Mouse (Mus musculus) heart, adult 2 months (tissue): Measurements from ENCODE around the gene Rpl31. TPM values are rescaled to one million over a fixed set of nuclear protein-coding genes. Genes with fewer than 3 reads are reported as not detected.
A peak's percentile ranks its signal among the peaks of the same experiment; 100 is the strongest.

Source experiments
- DNase-seq, 2 experiments: peaks; one replicate each; pipeline ENCODE4 v3.0.0; 2021
- H3K27ac ChIP-seq: fragments of 200-600 bp; 2 replicates; pipeline ENCODE4 v1.8.1; 2022
- H3K27me3 ChIP-seq: fragments of 200-500 bp; 2 replicates; pipeline ENCODE4 v1.6.1; 2012; ENCODE audit warnings: mild to moderate bottlenecking, low read length, inconsistent platforms, mixed read lengths; ENCODE audit not compliant: control insufficient read depth, insufficient read depth
- H3K36me3 ChIP-seq: fragments of 200-500 bp; 2 replicates; pipeline ENCODE4 v1.6.1; 2012; ENCODE audit warnings: low read length, inconsistent platforms; ENCODE audit not compliant: control insufficient read depth, insufficient read depth
- H3K4me1 ChIP-seq: fragments of 200-500 bp; 2 replicates; pipeline ENCODE4 v1.6.1; 2011; ENCODE audit warnings: low read length; ENCODE audit not compliant: control insufficient read depth, insufficient read depth
- H3K4me3 ChIP-seq: fragments of 200-600 bp; 2 replicates; pipeline ENCODE4 v1.8.1; 2022
- H3K79me2 ChIP-seq: fragments of 200-500 bp; replicated peaks from 2 replicates; pipeline ENCODE4 v1.6.1; 2012; ENCODE audit warnings: mild to moderate bottlenecking, inconsistent platforms, low read length, moderate library complexity, mixed read lengths; ENCODE audit not compliant: control insufficient read depth, insufficient read depth
- H3K9ac ChIP-seq: fragments of 200-500 bp; 2 replicates; pipeline ENCODE4 v1.6.1; 2012; ENCODE audit warnings: low read depth, mild to moderate bottlenecking, control low read depth, inconsistent platforms, low read length, mixed read lengths
- CTCF ChIP-seq: fragments of 200-600 bp; IDR thresholded peaks from 2 replicates; pipeline ENCODE4 v1.8.1; 2022; ENCODE audit warnings: antibody characterized with exemption, mild to moderate bottlenecking, moderate library complexity
- EP300 ChIP-seq: fragments of 200-500 bp; IDR thresholded peaks from 2 replicates; pipeline ENCODE4 v1.6.1; 2011; ENCODE audit warnings: low read depth, low read length, control low read depth; ENCODE audit not compliant: insufficient read depth
- POLR2A ChIP-seq: fragments of 200-500 bp; IDR thresholded peaks from 2 replicates; pipeline ENCODE4 v1.6.1; 2011; ENCODE audit warnings: mild to moderate bottlenecking, low read depth, low read length, control low read depth; ENCODE audit not compliant: insufficient read depth
- WGBS: fragments of 180-500 bp; shearing (Covaris S2); methylation state at CpG from one replicate; pipeline ENCODE4 v1.1.7; 2018; 5-methylcytosine and 5-hydroxymethylcytosine counted together
- intact Hi-C: fragments of 180-260 bp; cut with DNase I; formaldehyde crosslinking; loops from one replicate; pipeline ENCODE4 v1.15.1; 2025
- polyA plus RNA-seq: library from polyadenylated mRNA; depleted of rRNA; stranded (reverse); fragments of >200 nt; gene quantifications from 2 replicates; pipeline ENCODE4 v1.2.3, GENCODE M21; 2012; rRNA removed
- total RNA-seq, 2 experiments: library from RNA; stranded (reverse); gene quantifications; 2 replicates each; pipeline ENCODE4 v1.2.3; 2021

Gene Rpl31
- total and polyA plus RNA-seq, 3 experiments = 153 to 615 (median 513) TPM

DNA sequence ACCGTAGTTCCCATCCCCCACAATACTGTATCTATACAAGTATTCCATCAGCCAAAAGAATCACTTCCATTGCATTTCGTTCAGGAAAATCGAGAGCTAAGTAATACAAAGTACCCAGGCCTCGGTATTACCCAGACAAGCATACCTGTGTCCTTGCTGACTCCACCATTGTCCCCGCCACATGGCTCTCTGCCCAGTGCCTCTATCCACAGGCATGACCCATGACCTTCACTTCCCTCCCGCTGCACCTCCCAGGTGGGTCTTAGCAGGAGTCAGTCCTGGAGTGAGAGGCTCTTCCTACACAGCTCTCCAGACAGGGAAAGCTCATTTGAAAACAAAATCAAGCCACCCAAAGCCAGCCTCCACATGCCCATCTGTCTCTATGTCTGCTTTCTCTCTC lies 40.5 kb downstream of the Rpl31 start:
- Histone ChIP-seq H3K79me2 (no peaks in the 10 kb centered on the region), H3K27me3 (no peaks in the 10 kb centered on the region), H3K36me3 (no peaks in the 10 kb centered on the region), H3K9ac (no peak overlapping the region), H3K4me1 (peaks cover 2% of the 10 kb centered on the region; the same call in 1 of the 2 replicates), H3K27ac (no peak overlapping the region), H3K4me3 (no peak overlapping the region)
- TF ChIP-seq EP300 (no peak), CTCF (no peak), POLR2A (no peak)
- 89% methylated on average over 6 of the region's 6 CpGs for WGBS
- DNase-seq = no peak
- intact Hi-C loops = no loop called here

DNA sequence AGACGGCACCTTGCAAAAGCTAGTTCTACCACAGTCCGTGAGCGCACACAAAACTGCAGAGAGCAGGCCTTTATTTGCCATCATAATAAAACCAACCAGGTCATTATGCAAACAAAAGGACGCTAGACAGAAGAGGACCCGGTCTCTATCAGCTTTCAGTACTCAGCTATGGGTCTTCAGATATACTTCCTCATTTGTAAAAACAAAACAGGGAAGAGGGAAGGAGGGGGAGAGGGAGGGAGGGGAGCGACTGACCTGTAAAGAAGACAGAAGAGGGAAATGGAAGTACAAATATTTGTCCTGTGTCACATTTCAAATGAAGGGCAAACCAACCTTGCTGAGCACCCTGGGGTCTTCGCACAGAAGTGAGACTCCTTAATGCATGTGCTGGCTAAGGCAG lies 41.0 kb downstream of the Rpl31 start:
- intact Hi-C loops = no loop called here
- no peak overlapping the region for H3K27ac ChIP-seq
- no peak for TF ChIP-seq EP300
- TF ChIP-seq POLR2A = no peak
- TF ChIP-seq CTCF = no peak

DNA sequence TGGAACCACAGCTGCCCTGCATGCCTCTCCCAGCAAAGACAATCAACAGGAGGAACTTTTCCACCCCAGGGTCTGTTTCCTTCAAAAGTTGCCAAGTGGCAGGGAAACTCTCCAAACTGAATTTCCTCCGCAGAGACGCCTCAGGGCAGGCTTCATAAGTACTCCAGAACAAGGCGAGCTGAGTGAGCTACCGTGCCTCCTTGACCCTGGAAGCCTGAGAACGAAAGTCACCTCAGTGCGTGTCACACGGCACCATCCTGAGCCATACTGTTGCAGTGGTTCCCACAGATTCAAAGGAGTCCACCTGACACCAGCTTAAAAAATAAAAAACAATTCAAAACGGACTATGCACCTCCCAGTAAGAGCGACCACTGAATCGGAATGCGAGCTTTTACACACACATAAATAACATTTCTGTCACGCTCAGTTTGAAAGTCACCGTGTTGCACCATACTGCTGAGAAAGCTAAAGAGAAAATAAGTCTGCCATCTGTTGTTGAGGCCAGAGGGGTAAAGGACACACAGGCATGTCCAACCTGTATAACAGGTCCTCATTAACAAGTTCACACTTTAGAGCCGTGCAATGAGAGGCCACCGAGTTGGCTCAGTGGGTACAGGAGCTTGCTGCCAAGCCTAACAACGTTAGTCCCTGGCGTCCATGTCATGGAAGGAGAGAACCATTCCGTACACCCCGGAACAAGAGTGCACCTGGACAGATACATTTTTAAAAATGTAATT lies 42.6 kb downstream of the Rpl31 start:
- no peak overlapping the region; the same call in 1 of the 2 replicates for H3K27ac ChIP-seq
- no peaks in the 10 kb centered on the region for H3K27me3 ChIP-seq
- no peaks in the 10 kb centered on the region for H3K36me3 ChIP-seq
- TF ChIP-seq EP300 = no peak
- TF ChIP-seq CTCF = no peak
- no peak for TF ChIP-seq POLR2A
- no peaks in the 10 kb centered on the region for H3K79me2 ChIP-seq
- no peak overlapping the region for H3K4me3 ChIP-seq
- peak in 1 of 2 experiments; percentile 21 for DNase-seq
- H3K4me1 ChIP-seq = peaks cover 2% of the 10 kb centered on the region; the same call in 1 of the 2 replicates
- intact Hi-C loops = no loop called here
- no peak overlapping the region for H3K9ac ChIP-seq
- WGBS = 78% methylated on average over 19 of the region's 19 CpGs

More for the DNA sequence above, 41.0 kb downstream of the Rpl31 start:
- peaks cover 2% of the 10 kb centered on the region; the same call in 1 of the 2 replicates for H3K4me1 ChIP-seq
- H3K27me3 ChIP-seq = no peaks in the 10 kb centered on the region
- 68% methylated on average over 7 of the region's 7 CpGs for WGBS
- DNase-seq = no peak
- no peak overlapping the region for H3K4me3 ChIP-seq
- no peaks in the 10 kb centered on the region for H3K36me3 ChIP-seq
- no peak overlapping the region for H3K9ac ChIP-seq
- no peaks in the 10 kb centered on the region for H3K79me2 ChIP-seq

DNA sequence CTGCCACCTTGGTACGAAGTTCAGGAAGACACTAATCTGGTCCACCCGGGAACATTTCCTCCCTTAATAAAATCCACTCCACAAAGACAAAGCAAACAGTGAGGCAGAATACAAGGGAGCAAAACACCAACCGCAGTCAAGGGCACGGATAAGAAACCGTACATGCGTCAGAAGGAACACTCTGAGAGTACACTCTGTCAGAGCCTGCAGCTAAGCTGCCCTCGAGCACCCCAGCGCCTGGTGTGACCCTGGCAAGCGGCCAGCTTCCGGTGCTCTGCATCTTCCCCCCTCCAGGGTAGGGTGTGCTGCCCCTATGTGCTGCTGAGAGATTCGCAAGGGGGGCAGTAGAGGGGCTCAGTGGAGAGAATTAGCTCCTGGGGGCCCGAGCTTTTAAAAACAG lies 50.2 kb downstream of the Rpl31 start:
- H3K9ac ChIP-seq = no peak overlapping the region
- H3K27me3 ChIP-seq = no peaks in the 10 kb centered on the region
- no peak overlapping the region for H3K4me3 ChIP-seq
- intact Hi-C loops = loop anchor here (5.0 kb wide), 2 partner anchors 39 to 59 kb away; partner anchors contain the start of gene Tbc1d8
- TF ChIP-seq EP300 = no peak
- no peak for TF ChIP-seq POLR2A
- no peak; the same call in 1 of the 2 replicates for TF ChIP-seq CTCF
- DNase-seq = peak in 1 of 2 experiments; percentile 58
- 16% methylated on average over 12 of the region's 12 CpGs for WGBS
- H3K79me2 ChIP-seq = no peaks in the 10 kb centered on the region
- peak overlapping the region; percentile 52 for H3K27ac ChIP-seq
- no peaks in the 10 kb centered on the region for H3K4me1 ChIP-seq
- no peaks in the 10 kb centered on the region for H3K36me3 ChIP-seq

DNA sequence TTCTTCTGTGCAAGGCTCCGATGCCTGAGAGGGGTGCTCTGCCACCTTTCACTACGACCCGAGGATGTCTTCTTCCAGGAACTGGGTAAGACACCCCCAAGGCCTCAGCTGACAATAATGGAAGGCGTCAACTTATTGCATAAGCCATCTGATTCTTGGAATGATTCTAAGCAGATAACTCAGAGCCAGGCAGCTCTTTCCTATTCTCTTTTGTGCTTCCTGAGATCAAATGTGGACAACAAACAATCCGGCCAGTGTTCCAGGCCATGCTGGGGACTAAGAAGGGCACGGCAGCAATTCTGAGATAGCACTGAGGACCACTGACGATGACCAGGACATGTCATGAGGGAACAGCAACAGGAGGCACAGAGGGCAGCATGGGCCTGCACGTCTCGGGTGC lies 51.2 kb downstream of the Rpl31 start:
- Histone ChIP-seq H3K79me2 (no peaks in the 10 kb centered on the region), H3K9ac (no peak overlapping the region), H3K27ac (no peak overlapping the region), H3K36me3 (no peaks in the 10 kb centered on the region), H3K4me3 (no peak overlapping the region), H3K27me3 (no peaks in the 10 kb centered on the region), H3K4me1 (no peaks in the 10 kb centered on the region)
- no peak for DNase-seq
- TF ChIP-seq POLR2A (no peak), EP300 (no peak), CTCF (no peak)
- intact Hi-C loops = loop anchor here (5.0 kb wide), 2 partner anchors 38 to 58 kb away; partner anchors contain the start of gene Tbc1d8
- 64% methylated on average over 9 of the region's 9 CpGs for WGBS

DNA sequence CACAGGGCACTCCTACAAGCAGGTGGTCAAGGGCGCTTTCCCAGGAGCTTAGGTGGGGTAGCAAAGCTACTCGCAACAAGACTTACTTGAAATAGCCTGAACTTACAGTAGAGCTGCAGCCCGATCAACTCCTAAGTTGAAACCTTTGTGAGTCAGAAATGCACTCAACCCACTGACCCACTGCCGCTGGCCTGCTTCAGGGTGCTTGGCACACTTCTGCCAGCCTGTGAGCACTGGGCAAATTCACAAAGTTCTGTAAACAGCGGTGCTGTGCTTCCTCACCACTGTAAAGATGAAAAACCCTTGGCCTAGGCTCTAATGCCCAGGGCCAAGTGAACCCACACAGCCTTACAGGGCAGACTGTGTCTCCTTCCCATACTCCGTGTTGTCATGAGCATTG lies 53.3 kb downstream of the Rpl31 start:
- no peak for TF ChIP-seq CTCF
- TF ChIP-seq EP300 = no peak
- no peak for TF ChIP-seq POLR2A
- no peak overlapping the region for H3K4me3 ChIP-seq
- intact Hi-C loops = no loop called here
- no peaks in the 10 kb centered on the region for H3K4me1 ChIP-seq
- no peaks in the 10 kb centered on the region for H3K79me2 ChIP-seq
- WGBS = 96% methylated on average over 6 of the region's 6 CpGs
- no peak overlapping the region for H3K9ac ChIP-seq
- H3K27me3 ChIP-seq = no peaks in the 10 kb centered on the region
- H3K36me3 ChIP-seq = no peaks in the 10 kb centered on the region
- DNase-seq = no peak
- H3K27ac ChIP-seq = no peak overlapping the region

Other genes starting within 250 kb of the Rpl31 start
- gene Npas2, start 174.1 kb upstream of the Rpl31 start, total RNA-seq = 1 to 10 TPM; 1.8 to 10.0 TPM
- 3.7 and 4.1 TPM in 2 replicates for gene Npas2, start 174.1 kb upstream of the Rpl31 start, polyA plus RNA-seq
- 1 to 10 TPM; 5.2 to 6.1 TPM for gene Tbc1d8, start 110.9 kb downstream of the Rpl31 start, total RNA-seq
- 6.3 and 8.3 TPM in 2 replicates for gene Tbc1d8, start 110.9 kb downstream of the Rpl31 start, polyA plus RNA-seq
- 10 to 100 TPM; 13.2 to 15.6 TPM for gene Cnot11, start 167.2 kb downstream of the Rpl31 start, total RNA-seq
- gene Cnot11, start 167.2 kb downstream of the Rpl31 start, polyA plus RNA-seq = 9.8 and 11.9 TPM in 2 replicates
- 1 to 10 TPM; 7.0 to 8.5 TPM for gene Rnf149, start 209.6 kb downstream of the Rpl31 start, total RNA-seq
- gene Rnf149, start 209.6 kb downstream of the Rpl31 start, polyA plus RNA-seq = 3.6 and 5.7 TPM in 2 replicates